8 mouse cellular contexts compared by ENCODE assay signal in genomic region chr6:88516667-88517066, GRCm38 (mm10). TPM values are rescaled to one million over a fixed set of nuclear protein-coding genes. Genes with fewer than 3 reads are reported as not detected.
A peak's percentile ranks its signal among the peaks of the same experiment; 100 is the strongest.
DNase-seq lines count a peak whose midpoint lies in the region; ATAC-seq and TF ChIP-seq lines count a peak whose summit lies in the region.

No protein-coding gene starts in this region.

- 79% methylated on average over 5 of the region's 5 CpGs for WGBS in hindbrain, embryonic 12.5 days
- WGBS in hindbrain, embryonic 11.5 days: 78% methylated on average over 5 of the region's 5 CpGs
- 56% methylated on average over 5 of the region's 5 CpGs for WGBS in intestine, embryonic 16.5 days
- 48% methylated on average over 5 of the region's 5 CpGs for WGBS in stomach, postnatal 0 days

- no peak for TF ChIP-seq EP300 in stomach, postnatal 0 days (optimal IDR thresholded peaks at IDR 0.05)

- no peak overlapping the region for H3K9ac ChIP-seq in hindbrain, embryonic 12.5 days
- no peak overlapping the region for H3K9ac ChIP-seq in hindbrain, embryonic 11.5 days (ENCODE audit: low read depth, low read length)
- peak overlapping the region; percentile 31 for H3K9ac ChIP-seq in intestine, embryonic 16.5 days (ENCODE audit: low read depth, low read length)
- H3K9ac ChIP-seq in stomach, postnatal 0 days (ENCODE audit: low read length): no peak overlapping the region; the same call in 1 of the 2 replicates

- ATAC-seq in hindbrain, embryonic 12.5 days (ENCODE audit: low FRiP score): no peak
- ATAC-seq in hindbrain, embryonic 11.5 days (ENCODE audit: low FRiP score): no peak
- no peak for ATAC-seq in intestine, embryonic 16.5 days
- no peak for ATAC-seq in stomach, postnatal 0 days (ENCODE audit: low FRiP score, low TSS enrichment)

- H3K4me1 ChIP-seq in hindbrain, embryonic 12.5 days: peaks cover 23% of the 10 kb centered on the region
- 0 out of 2 replicates have a peak, but pooled peaks cover 5% of the 10 kb centered on the region for H3K4me1 ChIP-seq in hindbrain, embryonic 11.5 days (replicated peaks; ENCODE audit: control insufficient read depth, insufficient read depth, low read length)
- H3K4me1 ChIP-seq in intestine, embryonic 16.5 days (ENCODE audit: control insufficient read depth, insufficient read depth, low read length): peaks cover 7% of the 10 kb centered on the region
- peaks cover 5% of the 10 kb centered on the region; the same call in 1 of the 2 replicates for H3K4me1 ChIP-seq in stomach, postnatal 0 days (replicated peaks; ENCODE audit: control insufficient read depth, insufficient read depth)

- no peak overlapping the region for H3K27ac ChIP-seq in hindbrain, embryonic 12.5 days
- H3K27ac ChIP-seq in hindbrain, embryonic 11.5 days (ENCODE audit: low read depth, low read length): no peak overlapping the region
- H3K27ac ChIP-seq in intestine, embryonic 16.5 days (ENCODE audit: low read length): no peak overlapping the region
- H3K27ac ChIP-seq in stomach, postnatal 0 days (replicated peaks): no peak overlapping the region

- H3K27me3 ChIP-seq in hindbrain, embryonic 12.5 days: no peaks in the 10 kb centered on the region
- H3K27me3 ChIP-seq in hindbrain, embryonic 11.5 days (ENCODE audit: control insufficient read depth, insufficient read depth, low read length): no peaks in the 10 kb centered on the region
- no peaks in the 10 kb centered on the region for H3K27me3 ChIP-seq in intestine, embryonic 16.5 days (replicated peaks; ENCODE audit: control insufficient read depth, insufficient read depth, low read length)
- H3K27me3 ChIP-seq in stomach, postnatal 0 days (ENCODE audit: control insufficient read depth, insufficient read depth, low read length): no peaks in the 10 kb centered on the region

- DNase-seq in hindbrain, embryonic 11.5 days (ENCODE audit: low spot score): no peak
- peak; percentile 35 for DNase-seq in testis, postnatal 10 days (ENCODE audit: low spot score)
- DNase-seq in testis, postnatal 14 days (ENCODE audit: low spot score): no peak
- no peak for DNase-seq in stomach, postnatal 0 days (ENCODE audit: low spot score)
- DNase-seq in cerebellum, postnatal 25 days: no peak
- no peak for DNase-seq in adrenal gland, postnatal 10 days

- peaks cover 42% of the 10 kb centered on the region for H3K36me3 ChIP-seq in hindbrain, embryonic 12.5 days
- peaks cover 6% of the 10 kb centered on the region; the same call in 1 of the 2 replicates for H3K36me3 ChIP-seq in hindbrain, embryonic 11.5 days (ENCODE audit: control insufficient read depth, insufficient read depth, low read length)
- H3K36me3 ChIP-seq in intestine, embryonic 16.5 days (ENCODE audit: control insufficient read depth, insufficient read depth, low read length): peaks cover 2% of the 10 kb centered on the region; the same call in 1 of the 2 replicates
- H3K36me3 ChIP-seq in stomach, postnatal 0 days (ENCODE audit: control insufficient read depth, insufficient read depth, low read length): peaks cover 12% of the 10 kb centered on the region; the same call in 1 of the 2 replicates

- H3K4me3 ChIP-seq in hindbrain, embryonic 12.5 days: no peak overlapping the region
- H3K4me3 ChIP-seq in hindbrain, embryonic 11.5 days (ENCODE audit: low read depth, low read length): no peak overlapping the region
- peak overlapping the region; percentile 91 for H3K4me3 ChIP-seq in intestine, embryonic 16.5 days (ENCODE audit: low read length)
- peak overlapping the region; percentile 89; the same call in 1 of the 2 replicates for H3K4me3 ChIP-seq in stomach, postnatal 0 days (ENCODE audit: low read depth, low read length)

- H3K9me3 ChIP-seq in hindbrain, embryonic 12.5 days (replicated peaks): no peaks in the 10 kb centered on the region
- no peaks in the 10 kb centered on the region for H3K9me3 ChIP-seq in hindbrain, embryonic 11.5 days (ENCODE audit: control insufficient read depth, low read length)
- no peaks in the 10 kb centered on the region for H3K9me3 ChIP-seq in intestine, embryonic 16.5 days (ENCODE audit: control insufficient read depth, low read length)
- no peaks in the 10 kb centered on the region for H3K9me3 ChIP-seq in stomach, postnatal 0 days (ENCODE audit: control insufficient read depth, low read length)

- TF ChIP-seq CTCF in stomach, postnatal 0 days (IDR thresholded peaks at IDR 0.05; ENCODE audit: low read depth): no peak

- peak overlapping the region; percentile 66; the same call in 1 of the 2 replicates for H3K4me2 ChIP-seq in hindbrain, embryonic 12.5 days (replicated peaks)
- no peak overlapping the region for H3K4me2 ChIP-seq in hindbrain, embryonic 11.5 days (replicated peaks; ENCODE audit: low read depth, low read length)
- H3K4me2 ChIP-seq in intestine, embryonic 16.5 days (ENCODE audit: low read depth, low read length): peak overlapping the region; percentile 78
- H3K4me2 ChIP-seq in stomach, postnatal 0 days (replicated peaks; ENCODE audit: low read depth): peak overlapping the region; percentile 69

RNA-seq across cellular contexts. Expression of gene Sec61a1, which starts 2.0 kb away (rescaled TPM):
- polyA plus RNA-seq in hindbrain, embryonic 12.5 days (2016; fragmentation: Nextera tagmentation; extraction: Ambion mirVana): 203 and 210 TPM in 2 replicates
- 139 and 164 TPM in 2 replicates for polyA plus RNA-seq in hindbrain, embryonic 11.5 days (2014; fragmentation: Nextera tagmentation; extraction: Ambion mirVana)
- 277 and 297 TPM in 2 replicates for polyA plus RNA-seq in intestine, embryonic 16.5 days (2015; fragmentation: Nextera tagmentation; extraction: Ambion mirVana)
- 163 and 168 TPM in 2 replicates for polyA plus RNA-seq in stomach, postnatal 0 days (2015; fragmentation: Nextera tagmentation; extraction: Ambion mirVana)
- total RNA-seq in adrenal gland, postnatal 10 days (2021): 100 to 1,000 TPM; 150 to 180 TPM

RNA-seq across cellular contexts. Expression of gene Ruvbl1, which starts 51.5 kb away (rescaled TPM):
- polyA plus RNA-seq in hindbrain, embryonic 12.5 days (2016; fragmentation: Nextera tagmentation; extraction: Ambion mirVana): 111 and 117 TPM in 2 replicates
- 149 and 163 TPM in 2 replicates for polyA plus RNA-seq in hindbrain, embryonic 11.5 days (2014; fragmentation: Nextera tagmentation; extraction: Ambion mirVana)
- polyA plus RNA-seq in intestine, embryonic 16.5 days (2015; fragmentation: Nextera tagmentation; extraction: Ambion mirVana): 112 and 125 TPM in 2 replicates
- polyA plus RNA-seq in stomach, postnatal 0 days (2015; fragmentation: Nextera tagmentation; extraction: Ambion mirVana): 35.2 and 37.9 TPM in 2 replicates
- 10 to 100 TPM; 31.4 to 34.8 TPM for total RNA-seq in adrenal gland, postnatal 10 days (2021)

Comparison
In these comparisons a context has a peak if more than half of its experiments do, and no peak if none do; other contexts are left out.
1. H3K4me3 ChIP-seq: peak in intestine, embryonic 16.5 days (single experiment) and stomach, postnatal 0 days (single experiment); none in hindbrain, embryonic 12.5 days (single experiment) and hindbrain, embryonic 11.5 days (single experiment).